Mouse (Mus musculus): Measurements from ENCODE around the gene Sec63. TPM values are rescaled to one million over a fixed set of nuclear protein-coding genes. Genes with fewer than 3 reads are reported as not detected.

The Sec63 gene
- polyA plus RNA-seq, 1 experiment from 2014 or later = 26.0 TPM

DNA sequence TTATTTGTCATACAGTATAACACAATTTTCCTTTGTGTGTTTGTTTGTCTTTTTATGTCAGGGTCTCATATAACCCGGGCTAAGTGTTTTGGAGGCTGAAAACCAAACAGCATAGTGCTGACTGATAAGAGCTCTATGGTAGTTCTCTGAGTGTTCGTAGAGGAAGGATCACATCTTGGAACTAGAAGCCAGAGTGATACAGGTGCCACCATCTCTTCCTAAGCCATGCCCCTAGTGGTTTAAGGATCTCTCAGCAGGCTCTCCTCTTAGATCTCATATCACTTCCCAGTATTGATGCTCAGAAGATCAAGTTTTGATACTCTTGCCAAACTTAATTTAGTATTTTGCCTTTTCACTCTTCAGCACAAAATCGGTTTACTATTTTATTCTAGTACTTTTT lies 14.2 kb downstream of the Sec63 start:
- no peak overlapping the region for H3K4me3 ChIP-seq (ENCODE audit: low read depth, low read length)
- no peaks in the 10 kb centered on the region; the same call in 1 of the 2 replicates for H3K36me3 ChIP-seq (replicated peaks; ENCODE audit: control insufficient read depth, insufficient read depth, low read depth, low read length)
- no peak overlapping the region for H3K9ac ChIP-seq (replicated peaks; ENCODE audit: low read length)
- ATAC-seq (replicated peaks; ENCODE audit: insufficient number of reproducible peaks, low FRiP score, low TSS enrichment, low read depth) = no peak
- H3K4me2 ChIP-seq (ENCODE audit: low read depth, low read length) = no peak overlapping the region
- WGBS = 89% methylated on average over 3 of the region's 3 CpGs
- no peaks in the 10 kb centered on the region for H3K9me3 ChIP-seq (replicated peaks; ENCODE audit: control insufficient read depth, low read length)
- DNase-seq (ENCODE audit: low spot score) = no peak
- no peaks in the 10 kb centered on the region for H3K27me3 ChIP-seq (ENCODE audit: control insufficient read depth, insufficient read depth, low read length)
- no peak overlapping the region for H3K27ac ChIP-seq (replicated peaks; ENCODE audit: low read depth, low read length)
- H3K4me1 ChIP-seq (ENCODE audit: control insufficient read depth, insufficient read depth, low read length) = no peaks in the 10 kb centered on the region

DNA sequence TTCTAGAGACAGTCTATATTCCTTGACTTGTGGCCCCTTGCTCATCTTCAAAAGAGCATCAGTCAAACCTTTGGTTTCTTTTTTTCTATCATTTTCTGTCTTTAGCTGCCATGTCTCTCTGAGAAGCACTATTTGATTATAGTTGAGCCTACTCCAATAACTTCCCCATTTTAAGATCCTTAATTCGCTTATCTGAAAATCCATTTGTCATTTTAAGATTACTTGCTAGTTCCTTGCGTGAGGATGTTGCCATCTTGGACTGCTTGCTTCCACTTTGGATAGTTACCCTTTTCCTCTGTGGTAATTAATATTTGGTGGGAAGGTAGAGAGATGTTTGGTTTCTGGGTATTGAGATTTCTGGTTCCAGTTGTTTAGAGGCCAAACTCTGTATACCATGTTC lies 19.5 kb downstream of the Sec63 start:
- H3K27me3 ChIP-seq (ENCODE audit: control insufficient read depth, insufficient read depth, low read length) = no peaks in the 10 kb centered on the region
- no peaks in the 10 kb centered on the region for H3K36me3 ChIP-seq (replicated peaks; ENCODE audit: control insufficient read depth, insufficient read depth, low read depth, low read length)
- H3K9me3 ChIP-seq (replicated peaks; ENCODE audit: control insufficient read depth, low read length) = no peaks in the 10 kb centered on the region
- H3K4me1 ChIP-seq (ENCODE audit: control insufficient read depth, insufficient read depth, low read length) = no peaks in the 10 kb centered on the region
- ATAC-seq (replicated peaks; ENCODE audit: insufficient number of reproducible peaks, low FRiP score, low TSS enrichment, low read depth) = no peak
- no peak overlapping the region for H3K27ac ChIP-seq (replicated peaks; ENCODE audit: low read depth, low read length)
- H3K9ac ChIP-seq (replicated peaks; ENCODE audit: low read length) = no peak overlapping the region
- no peak overlapping the region for H3K4me3 ChIP-seq (ENCODE audit: low read depth, low read length)
- DNase-seq (ENCODE audit: low spot score) = no peak
- H3K4me2 ChIP-seq (ENCODE audit: low read depth, low read length) = no peak overlapping the region
- WGBS = 96% methylated on average over 2 of the region's 2 CpGs

- DNase-seq (ENCODE audit: low spot score) (no peak), ATAC-seq (replicated peaks; ENCODE audit: insufficient number of reproducible peaks, low FRiP score, low TSS enrichment, low read depth) (no peak)
- 71% methylated on average over 3 of the region's 3 CpGs for WGBS
- Histone ChIP-seq H3K9ac (replicated peaks; ENCODE audit: low read length) (no peak overlapping the region), H3K4me2 (ENCODE audit: low read depth, low read length) (no peak overlapping the region), H3K27me3 (ENCODE audit: control insufficient read depth, insufficient read depth, low read length) (no peaks in the 10 kb centered on the region), H3K4me3 (ENCODE audit: low read depth, low read length) (no peak overlapping the region), H3K36me3 (replicated peaks; ENCODE audit: control insufficient read depth, insufficient read depth, low read depth, low read length) (no peaks in the 10 kb centered on the region), H3K27ac (replicated peaks; ENCODE audit: low read depth, low read length) (no peak overlapping the region), H3K4me1 (ENCODE audit: control insufficient read depth, insufficient read depth, low read length) (no peaks in the 10 kb centered on the region), H3K9me3 (replicated peaks; ENCODE audit: control insufficient read depth, low read length) (no peaks in the 10 kb centered on the region)
Observed at GRCm38 (mm10) chr10:42781672-42782071, 20.4 kb downstream of the Sec63 start.

- ATAC-seq (replicated peaks; ENCODE audit: insufficient number of reproducible peaks, low FRiP score, low TSS enrichment, low read depth) (no peak), DNase-seq (ENCODE audit: low spot score) (no peak)
- Histone ChIP-seq H3K27ac (replicated peaks; ENCODE audit: low read depth, low read length) (no peak overlapping the region), H3K4me3 (ENCODE audit: low read depth, low read length) (no peak overlapping the region), H3K4me1 (ENCODE audit: control insufficient read depth, insufficient read depth, low read length) (no peaks in the 10 kb centered on the region), H3K9me3 (replicated peaks; ENCODE audit: control insufficient read depth, low read length) (no peaks in the 10 kb centered on the region), H3K36me3 (replicated peaks; ENCODE audit: control insufficient read depth, insufficient read depth, low read depth, low read length) (no peaks in the 10 kb centered on the region; the same call in 1 of the 2 replicates), H3K4me2 (ENCODE audit: low read depth, low read length) (no peak overlapping the region), H3K9ac (replicated peaks; ENCODE audit: low read length) (no peak overlapping the region), H3K27me3 (ENCODE audit: control insufficient read depth, insufficient read depth, low read length) (no peaks in the 10 kb centered on the region)
- 86% methylated on average over 3 of the region's 3 CpGs for WGBS
Observed at GRCm38 (mm10) chr10:42800922-42801321, 39.6 kb downstream of the Sec63 start.

GRCm38 (mm10) chr10:42825923-42826322 lies 64.6 kb downstream of the Sec63 start:
- no peak overlapping the region for H3K9ac ChIP-seq (replicated peaks; ENCODE audit: low read length)
- no peak for DNase-seq (ENCODE audit: low spot score)
- H3K4me3 ChIP-seq (ENCODE audit: low read depth, low read length) = no peak overlapping the region
- no peak for ATAC-seq (replicated peaks; ENCODE audit: insufficient number of reproducible peaks, low FRiP score, low TSS enrichment, low read depth)
- peaks cover 2% of the 10 kb centered on the region for H3K36me3 ChIP-seq (replicated peaks; ENCODE audit: control insufficient read depth, insufficient read depth, low read depth, low read length)
- no peaks in the 10 kb centered on the region for H3K4me1 ChIP-seq (ENCODE audit: control insufficient read depth, insufficient read depth, low read length)
- H3K9me3 ChIP-seq (replicated peaks; ENCODE audit: control insufficient read depth, low read length) = no peaks in the 10 kb centered on the region
- 86% methylated on average over 6 of the region's 6 CpGs for WGBS
- H3K27ac ChIP-seq (replicated peaks; ENCODE audit: low read depth, low read length) = no peak overlapping the region
- no peak overlapping the region for H3K4me2 ChIP-seq (ENCODE audit: low read depth, low read length)
- H3K27me3 ChIP-seq (ENCODE audit: control insufficient read depth, insufficient read depth, low read length) = no peaks in the 10 kb centered on the region

DNA sequence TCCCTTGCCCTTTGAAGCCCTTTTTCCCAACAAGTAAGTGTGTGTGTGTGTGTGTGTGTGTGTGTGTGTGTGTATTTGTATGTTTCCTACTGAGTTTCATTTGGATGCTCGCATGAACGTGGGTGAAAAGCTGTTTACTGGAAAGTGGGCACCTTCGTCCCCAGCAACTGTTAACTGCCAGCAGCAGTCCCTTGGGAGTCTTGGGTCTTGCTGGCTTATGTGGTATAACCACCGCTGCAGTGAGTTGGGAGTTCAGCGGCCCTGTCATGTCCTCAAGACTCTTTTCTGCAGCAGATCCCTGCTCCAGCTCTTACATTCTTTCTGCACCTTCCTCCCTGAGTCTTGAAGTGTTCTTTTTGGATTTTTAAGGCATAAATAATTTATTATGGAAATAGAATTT lies 65.9 kb downstream of the Sec63 start:
- no peak overlapping the region for H3K27ac ChIP-seq (replicated peaks; ENCODE audit: low read depth, low read length)
- no peaks in the 10 kb centered on the region for H3K9me3 ChIP-seq (replicated peaks; ENCODE audit: control insufficient read depth, low read length)
- no peak for DNase-seq (ENCODE audit: low spot score)
- H3K27me3 ChIP-seq (ENCODE audit: control insufficient read depth, insufficient read depth, low read length) = no peaks in the 10 kb centered on the region
- ATAC-seq (replicated peaks; ENCODE audit: insufficient number of reproducible peaks, low FRiP score, low TSS enrichment, low read depth) = no peak
- H3K4me2 ChIP-seq (ENCODE audit: low read depth, low read length) = no peak overlapping the region
- H3K4me1 ChIP-seq (ENCODE audit: control insufficient read depth, insufficient read depth, low read length) = no peaks in the 10 kb centered on the region
- WGBS = 81% methylated on average over 5 of the region's 5 CpGs
- no peak overlapping the region for H3K9ac ChIP-seq (replicated peaks; ENCODE audit: low read length)
- peaks cover 2% of the 10 kb centered on the region for H3K36me3 ChIP-seq (replicated peaks; ENCODE audit: control insufficient read depth, insufficient read depth, low read depth, low read length)
- H3K4me3 ChIP-seq (ENCODE audit: low read depth, low read length) = no peak overlapping the region

- Histone ChIP-seq H3K27me3 (ENCODE audit: control insufficient read depth, insufficient read depth, low read length) (no peaks in the 10 kb centered on the region), H3K9ac (replicated peaks; ENCODE audit: low read length) (no peak overlapping the region), H3K4me3 (ENCODE audit: low read depth, low read length) (no peak overlapping the region), H3K9me3 (replicated peaks; ENCODE audit: control insufficient read depth, low read length) (no peaks in the 10 kb centered on the region), H3K4me2 (ENCODE audit: low read depth, low read length) (no peak overlapping the region), H3K4me1 (ENCODE audit: control insufficient read depth, insufficient read depth, low read length) (no peaks in the 10 kb centered on the region), H3K36me3 (replicated peaks; ENCODE audit: control insufficient read depth, insufficient read depth, low read depth, low read length) (peaks cover 2% of the 10 kb centered on the region; the same call in 1 of the 2 replicates), H3K27ac (replicated peaks; ENCODE audit: low read depth, low read length) (no peak overlapping the region)
- no peak for ATAC-seq (replicated peaks; ENCODE audit: insufficient number of reproducible peaks, low FRiP score, low TSS enrichment, low read depth)
- 91% methylated on average over 2 of the region's 2 CpGs for WGBS
- no peak for DNase-seq (ENCODE audit: low spot score)
Observed at GRCm38 (mm10) chr10:42830007-42830406, 68.7 kb downstream of the Sec63 start.

- no peak overlapping the region for H3K4me2 ChIP-seq (ENCODE audit: low read depth, low read length)
- DNase-seq (ENCODE audit: low spot score) = no peak
- no peak overlapping the region for H3K4me3 ChIP-seq (ENCODE audit: low read depth, low read length)
- no peaks in the 10 kb centered on the region for H3K27me3 ChIP-seq (ENCODE audit: control insufficient read depth, insufficient read depth, low read length)
- H3K9ac ChIP-seq (replicated peaks; ENCODE audit: low read length) = no peak overlapping the region
- whole genome bisulfite sequencing = 63% methylated on average over 6 of the region's 6 CpGs
- peaks cover 1% of the 10 kb centered on the region; the same call in 1 of the 2 replicates for H3K36me3 ChIP-seq (replicated peaks; ENCODE audit: control insufficient read depth, insufficient read depth, low read depth, low read length)
- no peak for ATAC-seq (replicated peaks; ENCODE audit: insufficient number of reproducible peaks, low FRiP score, low TSS enrichment, low read depth)
- H3K27ac ChIP-seq (replicated peaks; ENCODE audit: low read depth, low read length) = no peak overlapping the region
- no peaks in the 10 kb centered on the region for H3K4me1 ChIP-seq (ENCODE audit: control insufficient read depth, insufficient read depth, low read length)
- no peaks in the 10 kb centered on the region for H3K9me3 ChIP-seq (replicated peaks; ENCODE audit: control insufficient read depth, low read length)
Observed at GRCm38 (mm10) chr10:42830409-42830808, 69.1 kb downstream of the Sec63 start.

Data from embryonic facial prominence, embryonic 11.5 days (tissue).